Mouse (Mus musculus): ENCODE measurements at regions not wholly inside any gene's neighbourhood (a gene's known extent, or its start where the extent isn't known, plus 50 kb on each side); places are given as distances from the start of the nearest gene placed in this dataset.

DNA sequence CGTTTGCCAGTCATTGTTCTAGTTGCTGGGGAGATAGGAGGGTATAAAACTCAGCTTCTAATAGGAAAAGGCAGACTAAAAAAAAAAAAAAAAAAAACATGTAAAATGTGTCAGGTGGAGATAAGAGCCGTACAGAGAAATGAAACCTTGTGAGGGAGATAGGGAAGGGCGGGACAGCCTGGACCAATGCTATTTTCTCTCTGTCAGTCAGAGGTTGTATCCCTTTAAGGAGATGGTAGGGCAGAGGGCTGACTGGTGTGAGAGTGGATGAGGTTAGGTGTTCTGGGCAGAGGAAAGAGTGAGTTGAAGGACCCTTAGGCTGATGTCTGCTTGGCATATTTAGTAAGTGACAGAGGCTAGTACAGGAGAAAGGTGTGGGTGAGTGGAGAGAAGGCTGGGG is 169.2 kb upstream of the Serpine2 start:
- DNase-seq = no peak

DNA sequence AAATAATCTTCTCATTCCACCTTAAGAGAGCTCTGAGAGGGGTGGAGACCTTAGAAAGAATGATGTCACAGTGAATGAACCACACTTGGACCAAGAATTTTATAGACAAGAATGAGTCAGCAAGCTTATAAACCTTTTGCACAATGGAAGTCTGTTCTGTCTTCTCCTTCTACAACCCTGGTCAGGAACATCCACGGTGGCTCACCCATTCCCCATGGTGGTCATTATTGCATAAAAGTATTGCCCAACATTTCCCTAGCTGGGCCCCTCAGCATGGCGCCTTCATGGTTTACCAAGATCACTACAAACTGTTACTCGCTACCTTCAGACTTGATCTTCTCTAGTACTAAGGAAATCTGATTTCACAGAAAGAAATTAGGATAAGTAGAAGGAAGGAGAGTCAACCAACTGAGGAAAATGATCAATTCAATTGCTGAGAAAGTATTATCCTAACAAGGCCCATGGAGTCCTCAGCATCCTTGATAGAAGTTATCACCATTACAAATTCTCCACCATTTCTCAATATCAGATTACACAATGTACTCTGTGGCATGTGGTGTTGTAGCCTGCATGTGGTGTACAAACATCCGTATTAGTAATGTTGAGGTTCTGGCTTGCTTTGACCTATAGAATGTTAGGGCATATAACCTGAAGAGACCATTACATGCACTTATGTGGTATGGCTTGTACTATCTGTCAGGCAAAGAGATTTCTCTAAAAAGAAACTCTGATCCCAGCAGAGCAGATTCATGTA is 165.1 kb upstream of the Serpine2 start:
- DNase-seq = no peak

DNA sequence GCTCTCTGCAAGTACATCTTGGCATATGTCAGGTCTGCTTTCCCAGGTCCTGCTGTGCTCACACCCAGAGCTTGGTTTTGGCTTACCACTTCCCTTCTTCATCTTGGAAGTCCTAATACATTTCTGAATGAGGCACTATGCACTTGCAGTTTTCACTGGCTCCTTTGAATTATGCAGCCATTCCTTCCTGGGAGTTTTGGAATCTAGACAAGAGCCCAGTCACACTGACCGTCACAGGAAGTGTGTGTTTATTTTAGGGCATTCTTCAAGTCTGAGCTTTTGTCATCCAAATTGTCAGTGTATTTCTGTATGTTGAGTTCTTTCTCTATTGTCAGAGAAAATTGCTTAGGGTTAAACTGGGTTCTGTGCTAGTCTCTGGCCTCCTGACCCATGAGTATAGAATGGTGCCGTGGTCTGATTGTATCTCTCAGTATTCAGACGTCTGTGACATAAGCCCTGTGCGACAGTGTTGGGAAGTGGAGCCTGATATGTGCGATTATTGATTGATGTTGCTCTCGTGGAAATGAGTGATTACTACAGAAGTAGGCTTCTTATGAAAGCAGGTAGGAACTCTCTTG is 162.6 kb upstream of the Serpine2 start:
- no peak for DNase-seq

DNA sequence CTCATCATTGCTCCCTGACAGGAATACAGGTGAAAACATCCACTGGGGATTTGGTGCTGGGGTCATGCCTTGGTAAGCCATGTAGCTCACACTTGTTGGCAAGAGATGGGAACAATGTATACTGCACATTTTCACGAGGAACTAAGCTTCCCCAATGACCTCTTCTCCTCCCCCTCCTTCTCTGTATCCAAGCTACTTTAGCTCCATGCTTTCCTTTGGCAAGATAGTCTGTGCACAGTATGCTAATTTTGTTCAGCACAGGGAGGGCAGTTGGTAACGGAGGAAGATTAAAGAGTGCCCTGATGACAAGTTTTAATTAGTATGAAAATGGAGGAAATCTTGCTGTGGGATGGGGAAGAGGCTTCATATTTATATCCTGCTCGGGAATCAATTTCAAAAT is 160.9 kb upstream of the Serpine2 start:
- DNase-seq = no peak

DNA sequence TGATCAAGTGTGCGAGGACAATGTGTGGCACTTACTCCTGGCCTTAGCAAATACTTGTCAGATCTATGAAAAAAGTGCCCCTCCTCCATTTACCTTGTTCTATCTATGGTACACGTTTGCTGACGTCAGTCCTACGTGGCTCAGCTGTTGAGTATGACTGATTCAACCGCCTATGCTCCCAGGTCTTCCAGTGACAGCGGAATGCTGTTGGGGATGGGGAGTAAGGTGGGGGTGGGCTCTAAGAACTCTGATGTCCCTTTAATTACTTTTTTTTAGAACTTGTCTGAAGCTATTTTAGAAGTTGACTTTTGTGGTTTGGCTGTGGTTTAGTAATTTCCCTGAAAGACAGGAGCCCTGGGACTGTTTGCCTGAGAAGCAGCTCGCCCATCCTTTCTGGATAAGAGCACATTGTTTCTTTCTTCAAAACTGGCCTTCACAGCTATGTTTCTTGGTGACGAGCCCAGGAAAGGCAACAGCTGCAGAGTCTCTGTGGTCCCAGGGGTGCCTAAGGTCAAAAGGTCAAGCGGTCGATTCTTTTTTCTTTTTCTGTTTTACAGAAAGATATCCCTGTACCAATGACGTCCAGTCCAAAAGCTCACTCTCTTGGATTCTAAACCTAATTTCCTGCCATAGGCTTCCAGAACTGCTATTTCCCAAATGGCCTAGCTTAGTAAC is 157.5 kb upstream of the Serpine2 start:
- no peak for DNase-seq

DNA sequence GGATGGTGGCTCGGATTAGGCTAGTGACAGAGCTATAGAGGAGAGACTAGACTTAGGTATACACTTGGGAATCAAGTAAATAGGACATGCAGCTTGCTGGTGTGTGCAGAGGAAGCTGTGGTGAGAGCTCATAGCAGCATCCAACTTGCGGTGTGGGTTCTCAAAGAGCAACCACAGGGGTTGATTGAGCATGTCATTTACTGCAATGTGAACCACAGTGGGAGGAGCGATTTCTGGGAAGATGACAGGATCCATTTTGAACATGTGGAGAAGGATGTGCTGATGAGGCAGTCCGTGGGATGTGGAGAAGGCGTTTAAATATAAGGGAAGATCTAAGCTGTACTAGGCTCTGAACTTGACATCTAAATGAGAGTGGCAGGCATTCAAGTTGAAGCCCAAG is 154.5 kb upstream of the Serpine2 start:
- DNase-seq = peak in 1 of 2 experiments; percentile 5

DNA sequence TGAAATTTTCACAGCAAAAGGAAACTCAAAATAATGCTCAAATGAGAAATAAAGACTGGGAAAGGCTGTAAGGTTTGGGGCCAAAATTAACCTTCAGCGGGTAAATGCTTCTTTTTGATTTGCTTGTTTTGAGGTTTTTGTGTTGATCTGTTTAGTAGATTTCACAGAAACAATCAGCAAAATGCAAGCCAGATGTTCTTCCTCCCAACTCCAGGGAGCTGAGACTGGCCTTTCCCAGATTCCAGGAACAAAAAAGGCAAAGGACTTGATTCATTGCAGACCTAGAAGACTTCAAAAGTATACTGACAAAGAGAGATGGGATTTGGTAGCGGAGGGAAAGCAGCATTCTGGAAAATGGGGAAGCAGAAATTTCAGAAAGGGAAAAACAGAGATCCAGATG is 153.6 kb upstream of the Serpine2 start:
- no peak for DNase-seq

DNA sequence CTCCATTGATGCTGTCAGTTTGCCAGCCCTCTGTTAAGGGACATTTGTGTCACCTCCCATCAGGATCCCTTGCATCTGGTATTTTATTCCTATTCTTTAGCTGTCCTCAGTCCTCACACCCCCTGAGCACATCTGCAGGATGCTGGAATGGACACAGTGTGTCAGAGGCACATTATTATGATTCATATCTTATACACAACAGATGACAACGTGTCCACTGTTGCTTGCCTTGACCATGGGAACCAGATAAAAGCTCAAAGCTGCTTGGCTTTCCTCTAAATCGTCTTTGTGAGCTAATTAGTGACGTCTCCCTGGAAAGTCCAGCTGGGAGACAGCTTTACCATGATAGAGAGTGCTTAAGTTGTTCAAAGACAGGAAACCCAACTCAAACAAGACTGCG is 149.7 kb upstream of the Serpine2 start:
- DNase-seq = no peak

DNA sequence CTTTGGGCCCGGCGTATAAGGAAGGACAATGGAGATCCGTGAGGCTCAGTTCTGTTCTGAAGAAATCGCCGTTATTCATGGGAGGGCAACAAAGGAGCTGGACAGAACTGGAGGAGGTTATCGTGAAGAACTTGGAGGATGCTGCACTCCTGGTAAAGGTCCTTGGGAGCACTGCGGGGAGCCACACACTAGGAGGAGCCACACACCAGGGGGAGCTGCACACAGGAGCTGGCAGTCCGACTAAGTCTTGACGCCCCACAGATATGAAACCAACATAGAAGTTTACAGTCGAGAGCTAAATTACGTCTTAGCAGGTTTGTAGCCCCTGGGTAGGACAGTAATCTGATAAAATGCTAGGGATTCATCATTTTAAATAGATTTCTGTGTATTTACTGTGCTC is 138.1 kb upstream of the Serpine2 start:
- DNase-seq = peak; percentile 5 to 9

DNA sequence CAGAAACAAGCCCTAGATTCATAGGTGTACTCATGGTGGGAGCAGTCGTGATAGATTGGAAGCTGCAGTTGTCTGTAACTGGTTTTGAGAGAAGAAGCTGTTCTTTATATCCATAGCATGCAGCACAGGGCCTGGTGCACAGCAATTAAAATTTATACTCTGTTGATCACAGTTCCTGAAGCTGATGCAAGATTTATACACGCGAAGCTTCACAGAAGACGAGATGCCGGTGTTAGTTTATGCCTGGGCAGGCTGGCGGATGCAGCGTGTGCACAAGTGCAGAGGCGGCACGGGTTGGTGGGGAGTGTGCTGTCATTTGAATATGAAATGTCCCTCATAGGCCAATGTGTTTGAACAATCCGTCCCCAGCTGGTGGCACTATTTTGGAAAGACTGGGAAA is 136.9 kb upstream of the Serpine2 start:
- DNase-seq = no peak

DNA sequence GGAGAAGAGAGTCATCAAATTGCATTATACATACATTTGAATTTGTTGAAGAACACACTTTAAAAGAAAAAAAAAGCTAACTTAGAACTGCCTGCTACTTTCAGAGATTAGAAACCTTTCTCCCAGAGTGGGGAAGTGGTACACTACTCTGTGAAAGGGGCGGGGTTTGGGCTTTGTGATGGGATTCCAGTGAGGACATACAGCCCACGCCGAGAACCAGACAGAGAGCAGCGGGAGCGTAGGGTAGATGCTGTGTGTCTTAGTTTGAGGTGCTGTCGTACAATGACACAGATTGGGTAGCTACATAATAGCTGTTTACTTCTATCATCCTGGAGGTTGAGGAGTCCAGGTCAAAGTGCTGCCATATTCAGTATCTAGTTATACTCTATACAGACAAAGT is 136.5 kb upstream of the Serpine2 start:
- DNase-seq = no peak

DNA sequence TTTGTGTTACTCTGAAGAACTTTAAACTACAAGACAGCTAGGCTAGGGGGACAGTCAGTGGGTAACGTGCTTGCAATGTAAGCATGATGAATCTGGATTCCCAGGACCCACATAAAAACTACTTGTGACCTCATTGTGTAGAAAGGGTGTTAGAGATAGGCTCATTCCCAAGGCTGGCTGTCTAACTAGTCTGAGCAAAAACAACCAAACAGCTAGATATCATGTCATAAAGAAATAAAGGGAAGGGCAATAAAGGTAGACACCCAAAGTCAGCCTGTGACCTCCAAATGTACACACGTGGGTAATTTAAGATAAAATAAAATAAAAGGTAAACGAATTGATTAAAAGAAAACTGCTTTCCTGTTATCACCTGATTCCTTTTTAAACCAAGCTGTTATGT is 123.7 kb upstream of the Serpine2 start:
- DNase-seq = no peak

DNA sequence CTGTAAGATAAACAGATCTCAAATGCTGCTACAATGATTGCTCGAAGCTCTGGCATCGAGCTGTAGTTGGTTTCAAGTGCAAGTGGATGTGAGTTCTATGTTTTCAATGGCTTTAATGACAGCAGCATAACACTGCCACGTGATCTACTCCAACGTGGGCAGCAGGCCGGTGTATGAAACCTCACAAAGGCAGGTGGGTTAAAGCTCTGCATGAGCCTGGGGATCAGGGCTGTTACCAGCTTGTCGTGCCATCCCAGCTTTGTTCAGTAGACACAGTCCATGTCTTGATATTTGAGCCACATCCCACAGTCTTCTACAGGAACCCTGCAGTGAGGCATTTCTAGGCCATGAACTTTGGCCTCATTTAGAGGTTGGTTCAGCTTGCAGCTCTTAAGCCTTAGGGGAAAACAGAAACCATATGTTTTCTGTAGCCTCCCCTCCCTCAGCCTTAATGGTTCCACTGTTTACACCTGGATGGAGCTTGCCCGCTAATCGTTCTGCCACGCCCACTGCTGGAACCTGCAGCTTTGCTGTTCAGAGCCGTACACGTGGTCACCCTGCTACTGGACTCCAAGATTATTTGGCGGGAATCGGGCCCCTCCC is 121.8 kb upstream of the Serpine2 start:
- DNase-seq = no peak

DNA sequence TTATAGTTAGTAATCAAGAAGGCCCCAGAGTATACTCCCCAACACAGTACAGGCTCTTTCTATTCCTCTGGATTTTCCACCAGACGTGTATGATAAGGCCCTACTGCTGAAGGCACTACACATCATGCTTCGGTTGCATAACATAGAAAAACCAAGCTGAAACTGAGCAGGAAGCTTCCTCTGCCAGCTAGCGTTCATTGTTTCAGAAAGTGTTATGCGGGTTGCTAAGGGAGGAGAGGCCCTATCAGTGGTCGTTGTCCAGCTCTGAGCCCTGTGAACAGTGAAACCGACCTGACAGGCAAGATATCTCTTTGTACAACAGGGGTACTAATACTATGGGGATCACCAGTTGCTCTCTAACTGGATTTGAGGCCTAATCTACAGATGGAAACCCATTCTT is 118.9 kb upstream of the Serpine2 start:
- no peak for DNase-seq

DNA sequence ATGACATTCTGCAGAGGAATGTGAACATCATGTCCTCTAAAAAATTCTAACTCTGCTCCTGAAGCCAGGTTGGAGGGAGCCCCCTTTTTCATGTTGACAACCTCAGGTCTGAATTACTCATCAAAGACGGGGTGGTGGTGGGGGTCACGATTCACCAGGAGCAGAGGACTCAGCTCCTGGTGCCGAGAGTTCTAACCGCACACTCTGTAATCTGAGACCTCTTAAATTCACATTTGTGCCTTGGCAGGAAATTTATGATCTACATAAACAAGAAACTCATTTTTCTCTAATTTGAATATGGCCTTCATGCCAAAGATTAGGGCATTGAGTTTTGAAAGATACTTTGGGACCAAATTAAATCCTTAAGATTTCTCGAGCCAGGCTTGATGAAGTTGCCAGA is 117.2 kb upstream of the Serpine2 start:
- DNase-seq = no peak

DNA sequence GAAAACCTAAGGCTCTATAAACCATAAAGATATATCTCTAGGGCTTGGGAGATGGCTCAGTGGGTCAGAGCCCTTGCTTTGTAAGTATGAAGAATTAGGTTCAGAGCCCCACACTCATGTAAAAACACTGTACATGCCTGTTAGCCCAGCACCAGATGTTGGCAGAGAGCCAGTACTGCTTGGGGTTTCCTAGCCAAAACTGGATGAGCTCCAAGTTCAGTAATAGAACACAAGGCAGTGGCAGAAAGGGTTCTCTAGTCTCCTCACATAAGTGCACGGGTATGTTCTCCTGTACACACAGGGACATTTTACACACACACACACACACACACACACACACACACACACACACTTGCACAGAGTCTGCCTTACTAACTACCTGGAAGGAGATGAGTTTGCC is 95.1 kb upstream of the Serpine2 start:
- no peak for DNase-seq

DNA sequence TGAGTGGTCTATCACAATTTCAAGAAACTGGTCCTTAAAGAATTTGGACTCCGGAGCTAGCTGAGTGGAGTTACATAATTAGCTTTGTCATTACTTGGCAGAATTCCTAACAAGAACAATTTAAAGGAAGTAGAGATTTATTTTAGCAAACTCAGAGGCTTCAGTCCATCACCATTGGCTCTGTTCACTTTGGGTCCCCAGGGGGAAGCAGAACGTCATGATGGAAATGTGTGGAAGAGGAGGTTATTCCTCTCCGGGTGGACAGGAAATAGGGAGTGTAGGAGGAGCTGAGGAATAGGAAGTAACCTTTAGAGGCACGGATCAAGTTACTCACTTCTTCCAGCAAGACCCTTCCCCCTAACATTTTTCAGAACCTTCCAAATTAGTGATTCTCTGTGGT is 83.3 kb upstream of the Serpine2 start:
- no peak for DNase-seq

DNA sequence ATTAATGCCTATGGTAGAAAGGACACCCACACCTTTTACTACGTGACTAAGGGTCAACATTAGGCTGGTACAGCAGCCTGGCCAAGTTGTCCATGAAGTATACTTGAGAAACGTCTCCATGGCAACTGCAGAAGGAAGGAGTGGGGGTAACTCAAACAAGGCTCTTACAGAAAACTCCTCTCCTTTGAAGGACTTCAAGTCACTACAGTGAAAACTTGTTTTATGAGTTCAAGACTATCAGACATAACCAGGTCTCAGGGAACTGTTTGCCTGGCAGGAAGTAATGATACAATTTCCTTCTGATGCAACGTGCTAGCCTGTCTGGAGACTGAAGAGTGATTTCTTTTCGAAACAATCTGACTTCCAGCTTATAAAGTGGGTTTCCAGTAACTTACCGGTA is 71.5 kb upstream of the Serpine2 start:
- DNase-seq = no peak

DNA sequence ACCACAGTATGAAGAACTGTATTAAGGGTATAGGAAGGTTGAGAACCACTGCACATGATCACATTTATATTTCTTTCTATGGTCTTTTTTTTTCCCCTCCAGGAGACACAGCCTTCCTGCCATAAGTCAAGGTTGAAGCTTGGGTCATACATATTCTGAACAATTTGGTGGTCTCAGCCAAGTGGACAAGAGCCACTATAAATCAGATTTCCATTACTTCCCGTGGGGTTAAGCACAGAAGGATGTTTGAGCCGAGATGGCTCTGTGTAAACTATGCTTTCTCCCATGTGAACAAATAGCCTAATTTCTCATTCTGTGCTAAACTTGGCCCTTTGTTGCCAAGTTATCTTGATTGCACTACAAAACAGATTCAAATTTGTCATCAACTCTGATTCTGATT is 66.8 kb upstream of the Serpine2 start:
- no peak for DNase-seq

DNA sequence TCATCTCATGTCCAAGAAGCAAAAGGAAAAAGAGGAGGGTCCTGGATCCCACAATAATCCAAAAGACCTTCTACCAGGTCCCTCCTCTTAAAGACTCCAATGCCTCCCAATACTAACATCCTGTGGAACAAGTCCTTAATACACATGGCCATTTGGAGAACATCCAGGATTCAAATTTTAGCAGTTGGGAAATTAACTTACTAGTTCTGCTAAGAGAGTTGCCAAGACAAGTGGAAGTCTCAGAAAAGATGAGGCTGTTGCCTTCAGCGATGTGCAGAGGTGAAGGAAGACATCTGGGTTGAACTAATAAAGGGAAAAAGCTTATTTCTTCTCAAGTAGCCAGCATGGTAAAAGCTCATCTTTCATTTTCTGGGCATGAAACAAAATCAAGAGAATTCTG is 64.8 kb upstream of the Serpine2 start:
- no peak for DNase-seq

DNA sequence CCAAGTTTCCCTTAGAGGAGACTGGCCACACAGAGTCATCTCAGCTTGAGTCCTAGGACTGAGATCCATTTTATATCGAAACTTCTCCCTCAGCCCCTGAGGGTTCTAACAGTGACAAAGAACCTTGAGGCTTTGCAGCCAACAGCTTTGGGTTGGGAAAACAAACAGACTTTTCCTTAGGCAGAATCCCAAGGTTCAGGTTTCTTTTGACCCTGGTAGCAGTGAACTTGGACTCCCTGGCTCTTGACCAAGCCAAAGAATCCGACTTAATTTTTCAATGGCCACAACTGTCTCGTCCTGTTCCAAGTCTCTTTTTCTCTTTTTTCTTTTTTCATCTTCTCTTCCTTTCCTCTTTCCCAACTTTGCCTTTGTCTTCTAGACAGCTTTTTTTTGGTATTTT is 60.9 kb upstream of the Serpine2 start:
- DNase-seq = no peak

DNA sequence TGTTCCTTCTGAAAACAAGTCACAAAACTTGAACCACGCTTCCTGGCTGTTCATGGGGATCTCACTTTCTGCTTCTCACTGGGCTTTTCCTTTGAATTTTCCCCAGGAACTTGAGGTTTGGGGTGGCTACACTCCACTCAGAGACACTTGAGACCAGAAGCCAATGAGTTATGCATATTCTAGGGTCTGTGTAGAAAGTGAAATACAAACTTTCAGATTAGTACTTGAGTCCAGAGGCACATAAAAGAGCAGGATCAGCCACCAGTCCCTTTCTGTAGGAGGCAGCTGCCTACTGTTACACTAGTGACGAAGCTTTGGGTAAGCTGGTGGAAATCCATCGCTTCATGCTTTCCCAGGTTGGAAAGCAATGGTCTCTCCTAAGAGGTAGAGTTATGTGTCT is 60.4 kb upstream of the Serpine2 start:
- DNase-seq = no peak

DNA sequence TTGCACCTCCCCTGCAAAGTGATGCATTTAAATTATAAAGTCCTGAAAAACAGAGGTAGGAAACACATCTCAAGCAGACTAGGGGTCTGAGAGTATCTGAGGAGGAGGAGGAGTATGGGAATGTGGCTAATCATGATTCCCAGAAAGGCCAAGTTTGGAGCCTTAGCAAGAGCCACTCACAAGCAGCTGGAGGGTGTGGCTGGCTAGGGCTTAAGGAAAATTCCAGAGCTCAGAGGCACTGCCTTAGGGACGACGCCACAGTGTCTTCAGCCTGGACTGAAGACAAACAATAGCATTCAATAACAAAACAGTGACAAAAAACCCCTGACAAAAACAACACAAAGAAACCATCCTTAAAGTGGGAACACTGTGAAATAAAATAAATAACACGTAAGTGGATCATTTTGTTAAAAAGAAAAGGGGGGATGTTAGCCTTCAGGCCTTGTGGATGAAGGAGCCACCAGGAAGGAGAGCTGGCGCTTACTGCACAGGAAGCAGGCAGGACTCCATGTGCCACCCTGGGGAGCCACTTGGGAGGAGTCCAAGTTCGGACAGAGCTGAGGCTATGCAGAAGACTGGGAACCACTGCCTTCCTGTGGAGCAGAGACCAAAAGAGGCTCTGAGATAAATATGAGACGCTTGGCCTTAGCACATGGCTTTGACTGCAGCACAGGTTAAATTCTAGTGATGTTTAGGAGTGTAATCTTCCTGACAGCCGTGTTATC is 56.6 kb upstream of the Serpine2 start:
- no peak for DNase-seq

Measured in thymus, postnatal 36 days (tissue).